ENCODE assay signal across 10 mouse cellular contexts in the genomic region with DNA sequence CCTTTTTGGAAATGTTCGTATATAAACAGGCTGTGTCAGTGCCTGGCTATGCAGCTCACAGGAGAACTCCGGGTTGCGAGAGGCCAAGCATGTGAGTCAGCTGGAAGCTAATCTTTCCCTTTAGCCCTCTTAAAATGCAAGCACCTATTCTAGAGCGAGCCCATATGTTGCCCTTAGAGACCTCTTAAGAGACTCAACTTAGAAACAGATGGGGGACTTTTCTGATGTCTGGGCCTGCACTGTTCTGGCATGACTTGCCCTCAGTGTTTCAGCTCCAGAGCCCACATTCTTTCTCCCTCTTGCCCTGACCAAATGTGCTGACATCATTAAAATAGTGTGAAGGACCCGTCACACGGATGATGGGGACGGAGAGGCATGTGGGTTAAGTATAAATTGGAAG. TPM values are rescaled to one million over a fixed set of nuclear protein-coding genes. Genes with fewer than 3 reads are reported as not detected.
DNase-seq lines count a peak whose midpoint lies in the region; ATAC-seq and TF ChIP-seq lines count a peak whose summit lies in the region.
"Had no signal": no experiment of that assay in that cellular context is flagged by ENCODE, and none has a peak within 500 bp of the region (broad histone marks: within the 10 kb centered on the region; RNA-seq: fewer than 3 reads in every experiment).

No protein-coding gene starts in this region.

- WGBS in liver, embryonic 12.5 days (ENCODE audit: insufficient replicate concordance): 63% methylated on average over 7 of the region's 7 CpGs
- 68% methylated on average over 7 of the region's 7 CpGs for WGBS in liver, embryonic 11.5 days
- WGBS in heart, adult 2 months: 50% methylated on average over 7 of the region's 7 CpGs
- 29% methylated on average over 7 of the region's 7 CpGs for WGBS in limb, embryonic 13.5 days
- WGBS in forebrain, postnatal 0 days: 60% methylated on average over 7 of the region's 7 CpGs

- no peak overlapping the region for H3K9ac ChIP-seq in liver, embryonic 12.5 days
- no peak overlapping the region for H3K9ac ChIP-seq in liver, embryonic 11.5 days (ENCODE audit: low read depth, low read length)
- H3K9ac ChIP-seq in heart, adult 2 months (ENCODE audit: low read depth, low read length): no peak overlapping the region
- 0 out of 2 replicates have a peak overlapping the region, but pooled peaks have one; percentile 13 for H3K9ac ChIP-seq in limb, embryonic 13.5 days
- no peak overlapping the region for H3K9ac ChIP-seq in forebrain, postnatal 0 days

- intact Hi-C loops in heart, adult 2 months (cut with DNase I): loop anchor here (5.0 to 10.0 kb wide), 2 partner anchors 162 to 224 kb away; a partner anchor contains a TSS

- H3K9me3 ChIP-seq in liver, embryonic 12.5 days (replicated peaks): no peaks in the 10 kb centered on the region
- H3K9me3 ChIP-seq in liver, embryonic 11.5 days (ENCODE audit: control insufficient read depth, low read length): no peaks in the 10 kb centered on the region
- H3K9me3 ChIP-seq in limb, embryonic 13.5 days: no peaks in the 10 kb centered on the region
- H3K9me3 ChIP-seq in forebrain, postnatal 0 days (ENCODE audit: low read length): no peaks in the 10 kb centered on the region

- no peak for TF ChIP-seq POLR2A in heart, adult 2 months (IDR thresholded peaks at IDR 0.05; ENCODE audit: insufficient read depth, low read depth, low read length)

- peak overlapping the region; percentile 28; the same call in 1 of the 2 replicates for H3K4me2 ChIP-seq in liver, embryonic 12.5 days
- H3K4me2 ChIP-seq in liver, embryonic 11.5 days: no peak overlapping the region; the same call in 1 of the 2 replicates
- H3K4me2 ChIP-seq in limb, embryonic 13.5 days (replicated peaks): peak overlapping the region; percentile 78
- H3K4me2 ChIP-seq in forebrain, postnatal 0 days (ENCODE audit: low read depth): no peak overlapping the region

- TF ChIP-seq CTCF in heart, adult 2 months (IDR thresholded peaks at IDR 0.05): no peak
- TF ChIP-seq CTCF in forebrain, postnatal 0 days (IDR thresholded peaks at IDR 0.05; ENCODE audit: low read depth): no peak

- ATAC-seq in liver, embryonic 12.5 days: no peak
- ATAC-seq in liver, embryonic 11.5 days (replicated peaks; ENCODE audit: low FRiP score): no peak
- peak; percentile 21; the same call in 1 of the 2 replicates for ATAC-seq in limb, embryonic 13.5 days (ENCODE audit: low FRiP score, low read depth)
- no peak for ATAC-seq in megakaryocyte progenitor cell, adult 5-6 weeks (replicated peaks; ENCODE audit: poor library complexity)
- no peak for ATAC-seq in forebrain, postnatal 0 days
- ATAC-seq: Patski had no signal

- no peaks in the 10 kb centered on the region for H3K27me3 ChIP-seq in liver, embryonic 12.5 days (replicated peaks)
- H3K27me3 ChIP-seq in liver, embryonic 11.5 days (replicated peaks; ENCODE audit: control insufficient read depth, insufficient read depth, low read length): no peaks in the 10 kb centered on the region
- H3K27me3 ChIP-seq in heart, adult 2 months (ENCODE audit: control insufficient read depth, insufficient read depth, low read length): no peaks in the 10 kb centered on the region
- H3K27me3 ChIP-seq in limb, embryonic 13.5 days: no peaks in the 10 kb centered on the region
- no peaks in the 10 kb centered on the region for H3K27me3 ChIP-seq in forebrain, postnatal 0 days (ENCODE audit: insufficient read depth, low read length)
- H3K27me3 ChIP-seq: Patski had no signal

- no peaks in the 10 kb centered on the region for H3K79me2 ChIP-seq in heart, adult 2 months (replicated peaks; ENCODE audit: control insufficient read depth, insufficient read depth, low read length)

- DNase-seq in liver, embryonic 11.5 days (ENCODE audit: low spot score): no peak
- DNase-seq in heart, adult 2 months: peak in 1 of 2 experiments; percentile 24
- DNase-seq in retina, postnatal 1 day: peak; percentile 54
- DNase-seq in forebrain, postnatal 0 days: no peak
- DNase-seq in gastrocnemius, postnatal 10 days: no peak

- H3K36me3 ChIP-seq in liver, embryonic 12.5 days: peaks cover 8% of the 10 kb centered on the region; the same call in 1 of the 2 replicates
- no peaks in the 10 kb centered on the region for H3K36me3 ChIP-seq in liver, embryonic 11.5 days (ENCODE audit: control insufficient read depth, insufficient read depth, low read length)
- no peaks in the 10 kb centered on the region; the same call in 1 of the 2 replicates for H3K36me3 ChIP-seq in heart, adult 2 months (ENCODE audit: control insufficient read depth, insufficient read depth, low read length)
- H3K36me3 ChIP-seq in limb, embryonic 13.5 days: no peaks in the 10 kb centered on the region
- no peaks in the 10 kb centered on the region for H3K36me3 ChIP-seq in forebrain, postnatal 0 days (ENCODE audit: insufficient read depth)

- H3K27ac ChIP-seq in liver, embryonic 12.5 days: 0 out of 2 replicates have a peak overlapping the region, but pooled peaks have one; percentile 41
- no peak overlapping the region for H3K27ac ChIP-seq in liver, embryonic 11.5 days (ENCODE audit: low read depth, low read length)
- H3K27ac ChIP-seq in heart, adult 2 months: peak overlapping the region; percentile 53
- peak overlapping the region; percentile 56; the same call in 1 of the 2 replicates for H3K27ac ChIP-seq in limb, embryonic 13.5 days
- H3K27ac ChIP-seq in forebrain, postnatal 0 days (ENCODE audit: low read depth, low read length): no peak overlapping the region

- H3K4me3 ChIP-seq in liver, embryonic 12.5 days: no peak overlapping the region
- H3K4me3 ChIP-seq in liver, embryonic 11.5 days (ENCODE audit: low read depth, low read length): no peak overlapping the region
- no peak overlapping the region for H3K4me3 ChIP-seq in heart, adult 2 months
- peak overlapping the region; percentile 17 for H3K4me3 ChIP-seq in limb, embryonic 13.5 days
- H3K4me3 ChIP-seq in forebrain, postnatal 0 days (ENCODE audit: low read depth, low read length): no peak overlapping the region

- TF ChIP-seq EP300 in heart, adult 2 months (IDR thresholded peaks at IDR 0.05; ENCODE audit: insufficient read depth, low read depth, low read length): no peak

- H3K4me1 ChIP-seq in liver, embryonic 12.5 days: peaks cover 68% of the 10 kb centered on the region
- H3K4me1 ChIP-seq in liver, embryonic 11.5 days (replicated peaks; ENCODE audit: control insufficient read depth, insufficient read depth, low read length): peaks cover 15% of the 10 kb centered on the region
- H3K4me1 ChIP-seq in heart, adult 2 months (ENCODE audit: control insufficient read depth, insufficient read depth, low read length): peaks cover 10% of the 10 kb centered on the region
- peaks cover 30% of the 10 kb centered on the region for H3K4me1 ChIP-seq in limb, embryonic 13.5 days
- peaks cover 6% of the 10 kb centered on the region; the same call in 1 of the 2 replicates for H3K4me1 ChIP-seq in forebrain, postnatal 0 days (ENCODE audit: insufficient read depth)

RNA-seq across cellular contexts. Expression of a gene that starts 2.1 kb away (rescaled TPM):
- 26.1 and 26.2 TPM in 2 replicates for polyA plus RNA-seq in liver, embryonic 12.5 days (2016; fragmentation: Nextera tagmentation; extraction: Ambion mirVana)
- polyA plus RNA-seq in liver, embryonic 11.5 days (2014; fragmentation: Nextera tagmentation; extraction: Ambion mirVana): 22.4 and 26.3 TPM in 2 replicates
- total RNA-seq in heart, adult 2 months (2021): 10 to 100 TPM; 33.3 to 35.9 TPM
- 45.7 and 48.6 TPM in 2 replicates for polyA plus RNA-seq in heart, adult 2 months (2012; rRNA removed)
- polyA plus RNA-seq in limb, embryonic 13.5 days (2015; fragmentation: Nextera tagmentation; extraction: Ambion mirVana): 37.3 and 37.6 TPM in 2 replicates
- total RNA-seq in megakaryocyte progenitor cell, adult 5-6 weeks (2015): 13.5 and 14.7 TPM in 2 replicates
- 15.0 and 24.2 TPM in 2 replicates for total RNA-seq in megakaryocyte progenitor cell, adult 5-6 weeks (2017)
- total RNA-seq in forebrain, postnatal 0 days (2014; rRNA removed): 26.4 and 35.7 TPM in 2 replicates
- polyA plus RNA-seq in forebrain, postnatal 0 days (2015; fragmentation: Nextera tagmentation; extraction: Ambion mirVana): 18.5 and 22.4 TPM in 2 replicates
- 10 to 100 TPM; 36.0 to 49.4 TPM for total RNA-seq in gastrocnemius, postnatal 10 days (2021)

RNA-seq across cellular contexts. Expression of a gene that starts 59.1 kb away (rescaled TPM):
- polyA plus RNA-seq in liver, embryonic 12.5 days (2016; fragmentation: Nextera tagmentation; extraction: Ambion mirVana): not detected in 2 replicates
- polyA plus RNA-seq in liver, embryonic 11.5 days (2014; fragmentation: Nextera tagmentation; extraction: Ambion mirVana): not detected in 2 replicates
- total RNA-seq in heart, adult 2 months (2021): not detected
- polyA plus RNA-seq in heart, adult 2 months (2012; rRNA removed): not detected in 2 replicates
- 0.05 TPM in 1 of 2 replicates, not detected in the other for polyA plus RNA-seq in limb, embryonic 13.5 days (2015; fragmentation: Nextera tagmentation; extraction: Ambion mirVana)
- not detected in 2 replicates for total RNA-seq in megakaryocyte progenitor cell, adult 5-6 weeks (2015)
- total RNA-seq in megakaryocyte progenitor cell, adult 5-6 weeks (2017): not detected in 2 replicates
- total RNA-seq in forebrain, postnatal 0 days (2014; rRNA removed): 0.15 TPM in 1 of 2 replicates, not detected in the other
- polyA plus RNA-seq in forebrain, postnatal 0 days (2015; fragmentation: Nextera tagmentation; extraction: Ambion mirVana): 0.10 and 0.11 TPM in 2 replicates
- not detected for total RNA-seq in gastrocnemius, postnatal 10 days (2021)
- total RNA-seq: heart, postnatal 14 days had no signal
- polyA plus RNA-seq: Patski had no signal

Comparison
In these comparisons a context has a peak if more than half of its experiments do, and no peak if none do; other contexts are left out.
1. H3K27ac ChIP-seq: peak in liver, embryonic 12.5 days (single experiment), heart, adult 2 months (single experiment) and limb, embryonic 13.5 days (single experiment); none in liver, embryonic 11.5 days (single experiment) and forebrain, postnatal 0 days (single experiment).
2. H3K4me2 ChIP-seq: peak in liver, embryonic 12.5 days (single experiment) and limb, embryonic 13.5 days (single experiment); none in liver, embryonic 11.5 days (single experiment) and forebrain, postnatal 0 days (single experiment).